Mouse (Mus musculus) heart, adult 2 months (tissue): Measurements from ENCODE around the gene Eya4. TPM values are rescaled to one million over a fixed set of nuclear protein-coding genes. Genes with fewer than 3 reads are reported as not detected.

Experiments used
- DNase-seq, 2 experiments: peaks; one replicate each; pipeline ENCODE4 v3.0.0; 2021
- H3K27ac ChIP-seq: fragments of 200-600 bp; 2 replicates; pipeline ENCODE4 v1.8.1; 2022
- H3K27me3 ChIP-seq: fragments of 200-500 bp; 2 replicates; pipeline ENCODE4 v1.6.1; 2012; ENCODE audit warnings: mild to moderate bottlenecking, low read length, inconsistent platforms, mixed read lengths; ENCODE audit not compliant: control insufficient read depth, insufficient read depth
- H3K36me3 ChIP-seq: fragments of 200-500 bp; 2 replicates; pipeline ENCODE4 v1.6.1; 2012; ENCODE audit warnings: low read length, inconsistent platforms; ENCODE audit not compliant: control insufficient read depth, insufficient read depth
- H3K4me1 ChIP-seq: fragments of 200-500 bp; 2 replicates; pipeline ENCODE4 v1.6.1; 2011; ENCODE audit warnings: low read length; ENCODE audit not compliant: control insufficient read depth, insufficient read depth
- H3K4me3 ChIP-seq: fragments of 200-600 bp; 2 replicates; pipeline ENCODE4 v1.8.1; 2022
- H3K79me2 ChIP-seq: fragments of 200-500 bp; replicated peaks from 2 replicates; pipeline ENCODE4 v1.6.1; 2012; ENCODE audit warnings: mild to moderate bottlenecking, inconsistent platforms, low read length, moderate library complexity, mixed read lengths; ENCODE audit not compliant: control insufficient read depth, insufficient read depth
- H3K9ac ChIP-seq: fragments of 200-500 bp; 2 replicates; pipeline ENCODE4 v1.6.1; 2012; ENCODE audit warnings: low read depth, mild to moderate bottlenecking, control low read depth, inconsistent platforms, low read length, mixed read lengths
- CTCF ChIP-seq: fragments of 200-600 bp; IDR thresholded peaks from 2 replicates; pipeline ENCODE4 v1.8.1; 2022; ENCODE audit warnings: antibody characterized with exemption, mild to moderate bottlenecking, moderate library complexity
- EP300 ChIP-seq: fragments of 200-500 bp; IDR thresholded peaks from 2 replicates; pipeline ENCODE4 v1.6.1; 2011; ENCODE audit warnings: low read depth, low read length, control low read depth; ENCODE audit not compliant: insufficient read depth
- POLR2A ChIP-seq: fragments of 200-500 bp; IDR thresholded peaks from 2 replicates; pipeline ENCODE4 v1.6.1; 2011; ENCODE audit warnings: mild to moderate bottlenecking, low read depth, low read length, control low read depth; ENCODE audit not compliant: insufficient read depth
- WGBS: fragments of 180-500 bp; shearing (Covaris S2); methylation state at CpG from one replicate; pipeline ENCODE4 v1.1.7; 2018; 5-methylcytosine and 5-hydroxymethylcytosine counted together
- intact Hi-C: fragments of 180-260 bp; cut with DNase I; formaldehyde crosslinking; loops from one replicate; pipeline ENCODE4 v1.15.1; 2025
- polyA plus RNA-seq: library from polyadenylated mRNA; depleted of rRNA; stranded (reverse); fragments of >200 nt; gene quantifications from 2 replicates; pipeline ENCODE4 v1.2.3, GENCODE M21; 2012
- total RNA-seq, 2 experiments: library from RNA; stranded (reverse); gene quantifications; 2 replicates each; pipeline ENCODE4 v1.2.3; 2021

Eya4 gene
- total and polyA plus RNA-seq, 3 experiments = 0.16 to 0.23 (median 0.23) TPM

GRCm38 (mm10) chr10:23322275-23322674, 28.3 kb downstream of the Eya4 start:
- Histone ChIP-seq H3K36me3 (no peaks in the 10 kb centered on the region), H3K79me2 (no peaks in the 10 kb centered on the region), H3K27ac (no peak overlapping the region), H3K4me1 (no peaks in the 10 kb centered on the region), H3K4me3 (no peak overlapping the region), H3K27me3 (no peaks in the 10 kb centered on the region), H3K9ac (no peak overlapping the region)
- DNase-seq = no peak
- TF ChIP-seq CTCF (no peak), POLR2A (no peak), EP300 (no peak)
- intact Hi-C loops = no loop called here
- 76% methylated on average over 4 of the region's 4 CpGs for WGBS

- Histone ChIP-seq H3K9ac (no peak overlapping the region), H3K27me3 (no peaks in the 10 kb centered on the region), H3K79me2 (no peaks in the 10 kb centered on the region), H3K4me3 (no peak overlapping the region), H3K27ac (no peak overlapping the region), H3K36me3 (no peaks in the 10 kb centered on the region), H3K4me1 (no peaks in the 10 kb centered on the region)
- DNase-seq = no peak
- 40% methylated on average over 3 of the region's 3 CpGs for WGBS
- TF ChIP-seq EP300 (no peak), CTCF (no peak), POLR2A (no peak)
- intact Hi-C loops = no loop called here
These were observed 55.0 kb downstream of the Eya4 start for GRCm38 (mm10) chr10:23295616-23296015.

- 63% methylated on average over 7 of the region's 7 CpGs for WGBS
- Histone ChIP-seq H3K79me2 (no peaks in the 10 kb centered on the region), H3K4me1 (no peaks in the 10 kb centered on the region), H3K27me3 (no peaks in the 10 kb centered on the region), H3K36me3 (no peaks in the 10 kb centered on the region), H3K9ac (no peak overlapping the region), H3K27ac (no peak overlapping the region), H3K4me3 (no peak overlapping the region)
- no peak for DNase-seq
- intact Hi-C loops = no loop called here
- TF ChIP-seq POLR2A (no peak), EP300 (no peak), CTCF (no peak)
These were observed 58.1 kb downstream of the Eya4 start for GRCm38 (mm10) chr10:23292495-23292894.

- Histone ChIP-seq H3K36me3 (no peaks in the 10 kb centered on the region), H3K4me3 (no peak overlapping the region), H3K27ac (no peak overlapping the region), H3K9ac (no peak overlapping the region), H3K27me3 (no peaks in the 10 kb centered on the region), H3K4me1 (no peaks in the 10 kb centered on the region), H3K79me2 (no peaks in the 10 kb centered on the region)
- DNase-seq = no peak
- TF ChIP-seq POLR2A (no peak), EP300 (no peak), CTCF (no peak)
- intact Hi-C loops = no loop called here
- 79% methylated on average over 3 of the region's 3 CpGs for WGBS
These were observed 73.2 kb downstream of the Eya4 start for GRCm38 (mm10) chr10:23277371-23277770.

GRCm38 (mm10) chr10:23271050-23271621, 79.5 kb downstream of the Eya4 start:
- Histone ChIP-seq H3K36me3 (no peaks in the 10 kb centered on the region), H3K27me3 (no peaks in the 10 kb centered on the region), H3K4me3 (no peak overlapping the region), H3K79me2 (no peaks in the 10 kb centered on the region), H3K27ac (no peak overlapping the region), H3K9ac (no peak overlapping the region), H3K4me1 (no peaks in the 10 kb centered on the region)
- TF ChIP-seq CTCF (no peak), POLR2A (no peak), EP300 (no peak)
- intact Hi-C loops = no loop called here
- whole genome bisulfite sequencing = 73% methylated on average over 9 of the region's 9 CpGs
- DNase-seq = no peak

GRCm38 (mm10) chr10:23270502-23270901, 80.1 kb downstream of the Eya4 start:
- Histone ChIP-seq H3K79me2 (no peaks in the 10 kb centered on the region), H3K27me3 (no peaks in the 10 kb centered on the region), H3K4me1 (no peaks in the 10 kb centered on the region), H3K27ac (no peak overlapping the region), H3K36me3 (no peaks in the 10 kb centered on the region), H3K4me3 (no peak overlapping the region), H3K9ac (no peak overlapping the region)
- 79% methylated on average over 2 of the region's 2 CpGs for WGBS
- no peak for DNase-seq
- intact Hi-C loops = no loop called here
- no peak for TF ChIP-seq EP300
- TF ChIP-seq POLR2A = no peak
- TF ChIP-seq CTCF = no peak
